Mouse (Mus musculus) olfactory bulb, adult 2 months (tissue): ENCODE measurements at regions not wholly inside any gene's neighbourhood (a gene's known extent, or its start where the extent isn't known, plus 50 kb on each side); places are given as distances from the start of the nearest gene placed in this dataset.

ENCODE experiments used
- CTCF ChIP-seq: fragments of 200-500 bp; IDR thresholded peaks from 2 replicates; pipeline ENCODE4 v1.5.1; 2012; ENCODE audit warnings: low read depth, mild to moderate bottlenecking, low read length, moderate library complexity; ENCODE audit not compliant: insufficient read depth
- POLR2A ChIP-seq: fragments of 200-500 bp; IDR thresholded peaks from 2 replicates; pipeline ENCODE4 v1.6.1; 2012; ENCODE audit warnings: mild to moderate bottlenecking, low read depth, low read length, moderate library complexity; ENCODE audit not compliant: insufficient read depth

DNA sequence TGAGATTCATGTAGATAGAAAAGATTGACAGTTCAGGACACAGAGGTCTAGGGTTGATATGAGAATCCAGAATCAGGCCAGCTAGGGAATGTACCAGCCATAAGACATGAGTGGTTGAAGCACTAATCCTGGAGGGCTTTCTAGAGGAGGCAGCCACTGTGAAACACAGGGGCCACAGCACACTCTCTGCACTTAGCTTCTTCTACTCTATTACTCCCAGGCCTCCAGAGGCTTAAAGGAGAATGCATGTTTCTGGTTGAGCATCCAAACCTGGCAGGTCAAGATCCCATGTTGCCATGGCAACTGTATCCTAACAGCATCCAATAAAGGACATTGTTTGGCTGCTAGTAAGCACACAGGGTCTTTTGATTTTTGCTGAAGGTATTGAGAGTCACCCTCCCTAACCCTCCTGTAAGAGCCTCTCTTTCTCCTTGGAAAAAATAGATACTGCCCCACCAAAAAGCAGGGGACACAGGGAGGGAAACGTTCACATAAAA lies 76.9 kb upstream of the Pcbd1 start:
- TF ChIP-seq POLR2A: no peak
- no peak for TF ChIP-seq CTCF
